Mouse (Mus musculus): ENCODE data around the gene Chrd. TPM values are rescaled to one million over a fixed set of nuclear protein-coding genes. Genes with fewer than 3 reads are reported as not detected.

Chrd gene
- polyA plus RNA-seq, 1 experiment, result 60.1 TPM

- H3K4me3 ChIP-seq (replicated peaks; ENCODE audit: insufficient read depth, low read depth, low read length), result peak overlapping the region; percentile 85
- H3K27me3 ChIP-seq (ENCODE audit: control insufficient read depth, insufficient read depth, low read length), result no peaks in the 10 kb centered on the region
- H3K27ac ChIP-seq (ENCODE audit: insufficient read depth, low read length), result no peak overlapping the region
- 1% methylated on average over 18 of the region's 18 CpGs for WGBS
- peak in 1 of 2 experiments; percentile 9 for DNase-seq
- TF ChIP-seq POLR2A (IDR thresholded peaks at IDR 0.05; ENCODE audit: borderline replicate concordance, insufficient read depth, low read length) (no peak), CTCF (IDR thresholded peaks at IDR 0.05; ENCODE audit: borderline replicate concordance, insufficient read depth, low read depth, low read length) (no peak)
- H3K4me1 ChIP-seq (ENCODE audit: control insufficient read depth, insufficient read depth, low read length), result peaks cover 13% of the 10 kb centered on the region
These were observed 14.8 kb upstream of the Chrd start for GRCm38 (mm10) chr16:20717978-20718670.

GRCm38 (mm10) chr16:20721808-20722207 is 11.1 kb upstream of the Chrd start:
- no peak for TF ChIP-seq POLR2A (IDR thresholded peaks at IDR 0.05; ENCODE audit: borderline replicate concordance, insufficient read depth, low read length)
- no peak for TF ChIP-seq CTCF (IDR thresholded peaks at IDR 0.05; ENCODE audit: borderline replicate concordance, insufficient read depth, low read depth, low read length)
- DNase-seq, result no peak
- 88% methylated on average over 10 of the region's 10 CpGs for WGBS
- Histone ChIP-seq H3K27ac (ENCODE audit: insufficient read depth, low read length) (no peak overlapping the region), H3K4me1 (ENCODE audit: control insufficient read depth, insufficient read depth, low read length) (0 out of 2 replicates have a peak, but pooled peaks cover 2% of the 10 kb centered on the region), H3K27me3 (ENCODE audit: control insufficient read depth, insufficient read depth, low read length) (no peaks in the 10 kb centered on the region), H3K4me3 (replicated peaks; ENCODE audit: insufficient read depth, low read depth, low read length) (no peak overlapping the region)

GRCm38 (mm10) chr16:20722736-20723135 is 10.2 kb upstream of the Chrd start:
- H3K4me3 ChIP-seq (replicated peaks; ENCODE audit: insufficient read depth, low read depth, low read length), result no peak overlapping the region
- 87% methylated on average over 4 of the region's 4 CpGs for WGBS
- DNase-seq, result no peak
- no peaks in the 10 kb centered on the region for H3K4me1 ChIP-seq (ENCODE audit: control insufficient read depth, insufficient read depth, low read length)
- H3K27ac ChIP-seq (ENCODE audit: insufficient read depth, low read length), result no peak overlapping the region
- TF ChIP-seq POLR2A (IDR thresholded peaks at IDR 0.05; ENCODE audit: borderline replicate concordance, insufficient read depth, low read length), result no peak
- no peak for TF ChIP-seq CTCF (IDR thresholded peaks at IDR 0.05; ENCODE audit: borderline replicate concordance, insufficient read depth, low read depth, low read length)
- H3K27me3 ChIP-seq (ENCODE audit: control insufficient read depth, insufficient read depth, low read length), result no peaks in the 10 kb centered on the region

GRCm38 (mm10) chr16:20723247-20723646 is 9.7 kb upstream of the Chrd start:
- no peaks in the 10 kb centered on the region for H3K27me3 ChIP-seq (ENCODE audit: control insufficient read depth, insufficient read depth, low read length)
- 77% methylated on average over 4 of the region's 4 CpGs for WGBS
- H3K4me3 ChIP-seq (replicated peaks; ENCODE audit: insufficient read depth, low read depth, low read length), result no peak overlapping the region
- TF ChIP-seq CTCF (IDR thresholded peaks at IDR 0.05; ENCODE audit: borderline replicate concordance, insufficient read depth, low read depth, low read length) (no peak), POLR2A (IDR thresholded peaks at IDR 0.05; ENCODE audit: borderline replicate concordance, insufficient read depth, low read length) (no peak)
- H3K27ac ChIP-seq (ENCODE audit: insufficient read depth, low read length), result no peak overlapping the region
- no peaks in the 10 kb centered on the region for H3K4me1 ChIP-seq (ENCODE audit: control insufficient read depth, insufficient read depth, low read length)
- DNase-seq, result no peak

GRCm38 (mm10) chr16:20724338-20724748 is 8.6 kb upstream of the Chrd start:
- TF ChIP-seq CTCF (IDR thresholded peaks at IDR 0.05; ENCODE audit: borderline replicate concordance, insufficient read depth, low read depth, low read length) (peak; percentile 40), POLR2A (IDR thresholded peaks at IDR 0.05; ENCODE audit: borderline replicate concordance, insufficient read depth, low read length) (no peak)
- no peak overlapping the region for H3K27ac ChIP-seq (ENCODE audit: insufficient read depth, low read length)
- 35% methylated on average over 5 of the region's 5 CpGs for WGBS
- H3K4me1 ChIP-seq (ENCODE audit: control insufficient read depth, insufficient read depth, low read length), result no peaks in the 10 kb centered on the region
- no peak overlapping the region for H3K4me3 ChIP-seq (replicated peaks; ENCODE audit: insufficient read depth, low read depth, low read length)
- peak in 1 of 2 experiments; percentile 14 for DNase-seq
- no peaks in the 10 kb centered on the region for H3K27me3 ChIP-seq (ENCODE audit: control insufficient read depth, insufficient read depth, low read length)

GRCm38 (mm10) chr16:20725321-20725720 is 7.6 kb upstream of the Chrd start:
- WGBS, result 91% methylated on average over 7 of the region's 7 CpGs
- DNase-seq, result no peak
- no peak overlapping the region for H3K27ac ChIP-seq (ENCODE audit: insufficient read depth, low read length)
- no peaks in the 10 kb centered on the region for H3K4me1 ChIP-seq (ENCODE audit: control insufficient read depth, insufficient read depth, low read length)
- H3K27me3 ChIP-seq (ENCODE audit: control insufficient read depth, insufficient read depth, low read length), result no peaks in the 10 kb centered on the region
- TF ChIP-seq POLR2A (IDR thresholded peaks at IDR 0.05; ENCODE audit: borderline replicate concordance, insufficient read depth, low read length) (no peak), CTCF (IDR thresholded peaks at IDR 0.05; ENCODE audit: borderline replicate concordance, insufficient read depth, low read depth, low read length) (no peak)
- no peak overlapping the region for H3K4me3 ChIP-seq (replicated peaks; ENCODE audit: insufficient read depth, low read depth, low read length)

- Histone ChIP-seq H3K27me3 (ENCODE audit: control insufficient read depth, insufficient read depth, low read length) (no peaks in the 10 kb centered on the region), H3K4me1 (ENCODE audit: control insufficient read depth, insufficient read depth, low read length) (no peaks in the 10 kb centered on the region), H3K4me3 (replicated peaks; ENCODE audit: insufficient read depth, low read depth, low read length) (no peak overlapping the region), H3K27ac (ENCODE audit: insufficient read depth, low read length) (no peak overlapping the region)
- no peak for TF ChIP-seq CTCF (IDR thresholded peaks at IDR 0.05; ENCODE audit: borderline replicate concordance, insufficient read depth, low read depth, low read length)
- no peak for TF ChIP-seq POLR2A (IDR thresholded peaks at IDR 0.05; ENCODE audit: borderline replicate concordance, insufficient read depth, low read length)
- WGBS, result 86% methylated on average over 4 of the region's 4 CpGs
- DNase-seq, result peak in 1 of 2 experiments; percentile 4
These were observed 7.2 kb upstream of the Chrd start for GRCm38 (mm10) chr16:20725750-20726149.

GRCm38 (mm10) chr16:20726384-20726783 is 6.5 kb upstream of the Chrd start:
- Histone ChIP-seq H3K27ac (ENCODE audit: insufficient read depth, low read length) (no peak overlapping the region), H3K27me3 (ENCODE audit: control insufficient read depth, insufficient read depth, low read length) (no peaks in the 10 kb centered on the region), H3K4me1 (ENCODE audit: control insufficient read depth, insufficient read depth, low read length) (no peaks in the 10 kb centered on the region), H3K4me3 (replicated peaks; ENCODE audit: insufficient read depth, low read depth, low read length) (no peak overlapping the region)
- TF ChIP-seq POLR2A (IDR thresholded peaks at IDR 0.05; ENCODE audit: borderline replicate concordance, insufficient read depth, low read length) (no peak), CTCF (IDR thresholded peaks at IDR 0.05; ENCODE audit: borderline replicate concordance, insufficient read depth, low read depth, low read length) (no peak)
- 65% methylated on average over 1 of the region's 1 CpGs for WGBS
- no peak for DNase-seq
